Mouse (Mus musculus) leukemia stem cell, adult 10-12 weeks (primary cell): Measurements from ENCODE around the gene Fshr. TPM values are rescaled to one million over a fixed set of nuclear protein-coding genes. Genes with fewer than 3 reads are reported as not detected.

Source experiments
- polyA plus RNA-seq: library from polyadenylated mRNA; stranded (reverse); fragments of >175 nt; gene quantifications from 2 replicates; pipeline ENCODE4 v1.2.3, GENCODE M21; 2012; ENCODE audit warnings: low replicate concordance

The Fshr gene
- polyA plus RNA-seq: not detected in 2 replicates

DNA sequence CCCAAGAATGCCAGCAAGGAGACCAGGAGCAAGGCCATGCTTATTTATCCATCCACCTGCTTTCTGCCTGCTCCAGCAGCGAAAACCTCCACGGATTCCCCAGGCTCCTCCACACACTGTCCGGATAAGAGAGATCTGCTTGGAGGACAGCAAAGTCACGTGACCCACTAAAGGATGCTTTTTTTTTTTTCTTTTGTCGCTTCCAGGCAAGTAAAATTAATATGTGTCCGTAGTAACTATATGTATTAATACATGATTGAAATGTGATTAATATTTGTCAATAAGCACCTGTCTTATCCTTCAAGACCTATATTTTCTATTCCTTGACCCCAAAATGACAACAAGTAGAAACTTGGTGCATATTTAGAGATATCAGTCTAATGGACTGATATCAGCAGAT, at the start of gene Fshr:
Fshr (minus strand) TSS at position 101 of the 400 bp plus-strand sequence.

